Mouse (Mus musculus): Measurements from ENCODE around the gene Tgfb3. TPM values are rescaled to one million over a fixed set of nuclear protein-coding genes. Genes with fewer than 3 reads are reported as not detected.

Gene Tgfb3
- polyA plus RNA-seq, 1 experiment from 2014 or later = 2.1 TPM

- no peak overlapping the region for H3K9ac ChIP-seq (replicated peaks; ENCODE audit: low read length)
- ATAC-seq (ENCODE audit: low FRiP score, low TSS enrichment) (no peak), DNase-seq (no peak)
- WGBS = 86% methylated on average over 9 of the region's 9 CpGs
- H3K4me2 ChIP-seq (ENCODE audit: low read length) = no peak overlapping the region
- no peak overlapping the region for H3K27ac ChIP-seq (replicated peaks; ENCODE audit: low read depth, low read length)
- H3K9me3 ChIP-seq (ENCODE audit: control insufficient read depth, low read length) = no peaks in the 10 kb centered on the region
- no peaks in the 10 kb centered on the region for H3K4me1 ChIP-seq (ENCODE audit: control insufficient read depth, insufficient read depth, low read length)
- no peak overlapping the region for H3K4me3 ChIP-seq (replicated peaks; ENCODE audit: low read depth, low read length)
- H3K27me3 ChIP-seq (ENCODE audit: control insufficient read depth, insufficient read depth, low read length) = no peaks in the 10 kb centered on the region
- H3K36me3 ChIP-seq (ENCODE audit: control insufficient read depth, insufficient read depth, low read length) = no peaks in the 10 kb centered on the region
These were observed 56.4 kb downstream of the Tgfb3 start for GRCm38 (mm10) chr12:86022282-86022984.

DNA sequence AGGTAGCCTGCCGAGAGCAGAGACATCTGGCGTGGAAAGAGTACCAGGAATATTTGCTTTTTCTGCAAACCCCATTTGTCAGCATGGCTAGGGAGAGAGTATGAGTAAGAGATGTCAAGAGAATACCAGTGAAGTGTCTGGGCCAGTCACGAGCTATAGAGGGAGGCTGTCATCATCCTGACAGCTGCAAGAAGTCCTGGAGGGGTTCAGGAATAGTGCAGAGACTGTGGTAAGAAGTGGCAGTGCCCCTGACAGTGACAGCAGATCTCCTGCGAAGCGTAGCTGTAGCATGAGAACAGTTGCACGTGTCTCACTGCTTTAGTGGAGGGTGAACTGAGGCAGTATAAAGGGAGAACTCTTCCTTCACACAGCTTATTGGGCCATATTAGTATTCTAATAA is 57.3 kb downstream of the Tgfb3 start:
- H3K4me2 ChIP-seq (ENCODE audit: low read length) = no peak overlapping the region
- no peak overlapping the region for H3K27ac ChIP-seq (replicated peaks; ENCODE audit: low read depth, low read length)
- no peaks in the 10 kb centered on the region for H3K27me3 ChIP-seq (ENCODE audit: control insufficient read depth, insufficient read depth, low read length)
- no peak overlapping the region for H3K4me3 ChIP-seq (replicated peaks; ENCODE audit: low read depth, low read length)
- no peaks in the 10 kb centered on the region for H3K4me1 ChIP-seq (ENCODE audit: control insufficient read depth, insufficient read depth, low read length)
- DNase-seq (no peak), ATAC-seq (ENCODE audit: low FRiP score, low TSS enrichment) (no peak)
- H3K36me3 ChIP-seq (ENCODE audit: control insufficient read depth, insufficient read depth, low read length) = no peaks in the 10 kb centered on the region
- no peak overlapping the region for H3K9ac ChIP-seq (replicated peaks; ENCODE audit: low read length)
- no peaks in the 10 kb centered on the region for H3K9me3 ChIP-seq (ENCODE audit: control insufficient read depth, low read length)
- WGBS = 79% methylated on average over 6 of the region's 6 CpGs

DNA sequence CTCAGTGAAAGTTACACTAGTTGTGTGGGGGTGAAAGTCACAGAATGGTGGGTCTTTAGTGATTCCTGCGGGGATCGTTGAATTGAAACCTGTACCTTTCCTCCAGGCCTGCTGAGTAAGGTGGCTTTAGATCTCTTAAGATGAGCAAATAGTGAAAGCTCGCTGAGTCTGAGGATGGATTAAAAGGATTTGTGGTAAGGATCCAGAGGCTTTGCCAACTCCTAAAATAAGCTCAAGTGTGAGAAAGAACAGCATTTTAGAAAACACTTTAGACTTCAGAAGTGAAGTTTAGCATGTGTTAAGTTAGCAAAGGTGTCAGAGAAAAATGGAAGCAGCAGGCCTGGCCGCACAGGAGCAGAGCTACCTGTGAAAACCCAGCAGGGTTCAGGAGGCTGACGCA is 61.5 kb downstream of the Tgfb3 start:
- Histone ChIP-seq H3K4me2 (ENCODE audit: low read length) (no peak overlapping the region), H3K9ac (replicated peaks; ENCODE audit: low read length) (no peak overlapping the region), H3K36me3 (ENCODE audit: control insufficient read depth, insufficient read depth, low read length) (peaks cover 12% of the 10 kb centered on the region; the same call in 1 of the 2 replicates), H3K9me3 (ENCODE audit: control insufficient read depth, low read length) (no peaks in the 10 kb centered on the region), H3K27ac (replicated peaks; ENCODE audit: low read depth, low read length) (no peak overlapping the region), H3K27me3 (ENCODE audit: control insufficient read depth, insufficient read depth, low read length) (no peaks in the 10 kb centered on the region), H3K4me3 (replicated peaks; ENCODE audit: low read depth, low read length) (no peak overlapping the region), H3K4me1 (ENCODE audit: control insufficient read depth, insufficient read depth, low read length) (no peaks in the 10 kb centered on the region)
- ATAC-seq (ENCODE audit: low FRiP score, low TSS enrichment) = no peak
- 72% methylated on average over 5 of the region's 5 CpGs for WGBS
- DNase-seq = no peak

DNA sequence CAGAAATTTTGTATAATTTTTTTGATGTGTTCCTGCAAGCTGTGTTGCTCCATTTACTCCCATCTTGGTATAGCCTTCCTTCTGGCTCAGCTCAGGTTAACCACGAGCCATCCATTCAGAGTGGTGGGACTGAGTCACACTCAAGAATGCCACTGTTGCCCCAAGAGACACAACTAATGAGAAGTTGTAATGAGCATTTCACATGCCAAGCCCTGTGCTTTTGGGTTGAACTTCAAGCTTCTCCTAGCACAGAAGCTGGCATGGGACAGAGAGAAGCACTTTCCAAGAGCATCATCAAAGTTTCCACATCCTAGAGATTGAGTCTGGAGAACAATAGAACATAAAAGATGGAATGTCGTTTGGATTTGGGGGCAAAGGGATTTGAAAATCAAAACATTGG is 63.7 kb downstream of the Tgfb3 start:
- no peak overlapping the region for H3K4me3 ChIP-seq (replicated peaks; ENCODE audit: low read depth, low read length)
- no peak overlapping the region for H3K9ac ChIP-seq (replicated peaks; ENCODE audit: low read length)
- no peaks in the 10 kb centered on the region for H3K9me3 ChIP-seq (ENCODE audit: control insufficient read depth, low read length)
- peaks cover 12% of the 10 kb centered on the region; the same call in 1 of the 2 replicates for H3K36me3 ChIP-seq (ENCODE audit: control insufficient read depth, insufficient read depth, low read length)
- ATAC-seq (ENCODE audit: low FRiP score, low TSS enrichment) = no peak
- no peak overlapping the region for H3K27ac ChIP-seq (replicated peaks; ENCODE audit: low read depth, low read length)
- H3K4me1 ChIP-seq (ENCODE audit: control insufficient read depth, insufficient read depth, low read length) = no peaks in the 10 kb centered on the region
- H3K4me2 ChIP-seq (ENCODE audit: low read length) = no peak overlapping the region
- WGBS = 91% methylated on average over 2 of the region's 2 CpGs
- no peaks in the 10 kb centered on the region for H3K27me3 ChIP-seq (ENCODE audit: control insufficient read depth, insufficient read depth, low read length)
- no peak for DNase-seq

DNA sequence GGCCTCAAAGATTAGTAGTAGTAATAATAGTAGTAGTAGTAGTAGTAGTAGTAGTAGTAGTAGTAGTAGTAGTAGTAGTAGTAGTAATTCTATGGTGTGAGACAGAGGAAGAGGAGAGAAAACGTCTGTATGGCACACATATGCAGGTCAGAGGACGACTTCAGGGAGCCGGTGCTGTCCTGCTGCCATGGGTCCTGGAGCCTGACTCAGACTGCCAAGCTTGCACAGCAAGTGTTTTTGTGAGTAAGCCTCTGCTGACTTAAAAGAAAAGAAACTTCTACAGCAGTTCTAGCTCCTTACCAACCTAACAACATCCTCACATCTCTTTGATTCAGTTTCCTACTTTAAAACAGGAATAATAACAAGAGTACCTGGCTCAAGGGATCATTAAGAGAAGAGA is 64.2 kb downstream of the Tgfb3 start:
- no peak overlapping the region for H3K9ac ChIP-seq (replicated peaks; ENCODE audit: low read length)
- whole genome bisulfite sequencing = 84% methylated on average over 3 of the region's 3 CpGs
- DNase-seq = no peak

DNA sequence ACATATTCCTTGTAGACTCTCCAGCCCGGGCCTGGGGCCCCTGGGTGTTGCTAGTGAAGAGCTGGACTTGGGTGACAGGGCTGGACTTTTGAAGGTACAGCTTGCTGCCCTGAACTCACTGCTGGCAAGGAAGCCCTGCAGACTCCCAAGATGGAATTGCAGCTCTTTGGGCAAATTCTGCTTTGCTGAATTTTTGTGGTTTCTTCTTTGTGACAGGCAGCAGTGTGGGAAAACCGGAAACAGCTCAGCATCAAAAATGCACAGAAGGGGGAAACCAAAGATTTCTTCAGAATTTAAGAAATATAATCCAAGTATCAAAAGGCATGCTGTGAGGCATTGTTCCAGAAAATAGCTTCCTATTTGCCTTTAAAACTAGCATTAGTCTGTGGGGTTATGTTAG is 64.7 kb downstream of the Tgfb3 start:
- Histone ChIP-seq H3K27ac (replicated peaks; ENCODE audit: low read depth, low read length) (no peak overlapping the region), H3K36me3 (ENCODE audit: control insufficient read depth, insufficient read depth, low read length) (peaks cover 12% of the 10 kb centered on the region; the same call in 1 of the 2 replicates), H3K4me1 (ENCODE audit: control insufficient read depth, insufficient read depth, low read length) (no peaks in the 10 kb centered on the region), H3K4me3 (replicated peaks; ENCODE audit: low read depth, low read length) (no peak overlapping the region), H3K4me2 (ENCODE audit: low read length) (no peak overlapping the region), H3K9me3 (ENCODE audit: control insufficient read depth, low read length) (no peaks in the 10 kb centered on the region), H3K9ac (replicated peaks; ENCODE audit: low read length) (no peak overlapping the region), H3K27me3 (ENCODE audit: control insufficient read depth, insufficient read depth, low read length) (no peaks in the 10 kb centered on the region)
- WGBS = 87% methylated on average over 2 of the region's 2 CpGs
- ATAC-seq (ENCODE audit: low FRiP score, low TSS enrichment) (no peak), DNase-seq (no peak)

More for the DNA sequence above, 64.2 kb downstream of the Tgfb3 start:
- Histone ChIP-seq H3K27me3 (ENCODE audit: control insufficient read depth, insufficient read depth, low read length) (no peaks in the 10 kb centered on the region), H3K27ac (replicated peaks; ENCODE audit: low read depth, low read length) (no peak overlapping the region), H3K4me3 (replicated peaks; ENCODE audit: low read depth, low read length) (no peak overlapping the region), H3K9me3 (ENCODE audit: control insufficient read depth, low read length) (no peaks in the 10 kb centered on the region), H3K4me2 (ENCODE audit: low read length) (no peak overlapping the region), H3K4me1 (ENCODE audit: control insufficient read depth, insufficient read depth, low read length) (no peaks in the 10 kb centered on the region), H3K36me3 (ENCODE audit: control insufficient read depth, insufficient read depth, low read length) (peaks cover 12% of the 10 kb centered on the region; the same call in 1 of the 2 replicates)
- ATAC-seq (ENCODE audit: low FRiP score, low TSS enrichment) = no peak

GRCm38 (mm10) chr12:86012195-86012594 is 66.6 kb downstream of the Tgfb3 start:
- WGBS = 92% methylated on average over 2 of the region's 2 CpGs

GRCm38 (mm10) chr12:86010656-86011055 is 68.2 kb downstream of the Tgfb3 start:
- Histone ChIP-seq H3K4me3 (replicated peaks; ENCODE audit: low read depth, low read length) (no peak overlapping the region), H3K27me3 (ENCODE audit: control insufficient read depth, insufficient read depth, low read length) (no peaks in the 10 kb centered on the region), H3K27ac (replicated peaks; ENCODE audit: low read depth, low read length) (no peak overlapping the region), H3K36me3 (ENCODE audit: control insufficient read depth, insufficient read depth, low read length) (peaks cover 12% of the 10 kb centered on the region; the same call in 1 of the 2 replicates), H3K9ac (replicated peaks; ENCODE audit: low read length) (no peak overlapping the region), H3K4me2 (ENCODE audit: low read length) (no peak overlapping the region), H3K4me1 (ENCODE audit: control insufficient read depth, insufficient read depth, low read length) (no peaks in the 10 kb centered on the region), H3K9me3 (ENCODE audit: control insufficient read depth, low read length) (no peaks in the 10 kb centered on the region)
- DNase-seq = no peak
- 94% methylated on average over 5 of the region's 5 CpGs for WGBS
- no peak for ATAC-seq (ENCODE audit: low FRiP score, low TSS enrichment)

More at GRCm38 (mm10) chr12:86012195-86012594, 66.6 kb downstream of the Tgfb3 start:
- Histone ChIP-seq H3K36me3 (ENCODE audit: control insufficient read depth, insufficient read depth, low read length) (peaks cover 12% of the 10 kb centered on the region; the same call in 1 of the 2 replicates), H3K4me3 (replicated peaks; ENCODE audit: low read depth, low read length) (no peak overlapping the region), H3K9me3 (ENCODE audit: control insufficient read depth, low read length) (no peaks in the 10 kb centered on the region), H3K9ac (replicated peaks; ENCODE audit: low read length) (no peak overlapping the region), H3K27ac (replicated peaks; ENCODE audit: low read depth, low read length) (no peak overlapping the region), H3K27me3 (ENCODE audit: control insufficient read depth, insufficient read depth, low read length) (no peaks in the 10 kb centered on the region), H3K4me2 (ENCODE audit: low read length) (no peak overlapping the region), H3K4me1 (ENCODE audit: control insufficient read depth, insufficient read depth, low read length) (no peaks in the 10 kb centered on the region)
- DNase-seq (no peak), ATAC-seq (ENCODE audit: low FRiP score, low TSS enrichment) (no peak)

DNA sequence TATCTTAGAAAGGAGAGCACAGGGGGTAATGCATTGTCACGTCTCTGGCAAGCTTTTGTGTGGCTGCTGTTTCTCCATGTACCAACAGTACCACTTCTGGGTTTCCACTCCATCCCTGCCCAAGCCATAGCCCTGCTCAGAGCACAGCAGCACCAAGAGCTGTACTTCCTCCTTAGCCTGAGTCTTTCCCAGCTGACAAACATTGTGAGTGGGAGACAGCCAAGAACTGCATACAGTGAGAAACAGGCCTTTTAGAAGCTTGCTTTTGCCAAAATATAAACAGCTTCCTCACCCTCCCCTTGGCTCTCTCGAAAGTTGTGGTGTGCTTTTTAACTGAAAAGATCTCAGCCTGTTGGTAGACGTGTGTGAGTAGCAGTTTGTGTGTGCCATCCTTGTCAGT is 71.5 kb downstream of the Tgfb3 start:
- no peak overlapping the region for H3K4me2 ChIP-seq (ENCODE audit: low read length)
- DNase-seq (no peak), ATAC-seq (ENCODE audit: low FRiP score, low TSS enrichment) (no peak)
- H3K4me1 ChIP-seq (ENCODE audit: control insufficient read depth, insufficient read depth, low read length) = no peaks in the 10 kb centered on the region
- H3K9ac ChIP-seq (replicated peaks; ENCODE audit: low read length) = no peak overlapping the region
- H3K36me3 ChIP-seq (ENCODE audit: control insufficient read depth, insufficient read depth, low read length) = 0 out of 2 replicates have a peak, but pooled peaks cover under 1% of the 10 kb centered on the region
- 73% methylated on average over 3 of the region's 3 CpGs for WGBS
- no peaks in the 10 kb centered on the region for H3K27me3 ChIP-seq (ENCODE audit: control insufficient read depth, insufficient read depth, low read length)
- no peaks in the 10 kb centered on the region for H3K9me3 ChIP-seq (ENCODE audit: control insufficient read depth, low read length)
- H3K27ac ChIP-seq (replicated peaks; ENCODE audit: low read depth, low read length) = no peak overlapping the region
- H3K4me3 ChIP-seq (replicated peaks; ENCODE audit: low read depth, low read length) = no peak overlapping the region

All from midbrain, embryonic 14.5 days (tissue).